7 mouse cellular contexts compared by ENCODE assay signal in the genomic region with DNA sequence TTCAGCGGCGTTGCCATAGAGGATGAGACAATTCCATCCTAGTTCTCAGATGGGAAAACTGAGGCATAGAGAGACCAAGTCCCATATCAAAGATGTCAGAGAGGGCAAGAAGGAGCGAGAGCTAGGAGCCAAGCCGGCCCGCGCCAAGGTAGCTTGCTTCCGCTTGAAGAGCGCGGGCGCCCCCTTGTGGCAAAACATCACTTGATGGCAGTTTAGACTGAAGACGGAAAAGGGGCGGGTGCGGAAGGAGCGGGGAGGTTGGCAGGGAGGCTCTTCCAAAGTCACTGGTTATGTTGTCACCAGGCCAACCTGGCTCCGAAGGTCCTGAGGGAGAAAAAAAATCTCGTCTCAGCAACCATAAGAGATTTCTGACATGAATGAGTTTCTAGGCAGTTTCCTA. TPM values are rescaled to one million over a fixed set of nuclear protein-coding genes. Genes with fewer than 3 reads are reported as not detected.
DNase-seq lines count a peak whose midpoint lies in the region; ATAC-seq and TF ChIP-seq lines count a peak whose summit lies in the region.

No protein-coding gene starts in this region.

- CTCF ChIA-PET in Patski (lab: Charles Lee), result interaction anchor here (1.0 kb wide), 2 partner anchors 14 to 351 kb away, joined by 4 to 5 read pairs; no protein-coding TSS in a partner anchor

- H3K4me3 ChIP-seq in forebrain, postnatal 0 days (ENCODE audit: low read depth, low read length), result no peak overlapping the region

- POLR2A ChIA-PET in Patski (lab: Charles Lee), result interaction anchor here (0.6 kb wide), 1 partner anchor 1246 kb away, joined by 3 read pairs; no protein-coding TSS in a partner anchor

- H3K36me3 ChIP-seq in forebrain, postnatal 0 days (ENCODE audit: insufficient read depth), result no peaks in the 10 kb centered on the region

- TF ChIP-seq CTCF in Patski (IDR thresholded peaks at IDR 0.05), result peak; percentile 98
- peak; percentile 97 for TF ChIP-seq CTCF in forebrain, postnatal 0 days (IDR thresholded peaks at IDR 0.05; ENCODE audit: low read depth)

- in situ Hi-C loops in Patski (cut with MboI; ENCODE audit: low pct_unique_long_range_greater_than_20kb), result loop anchor here (10.0 kb wide), 1 partner anchor 314 kb away; no protein-coding TSS in a partner anchor

- no peak overlapping the region for H3K9ac ChIP-seq in forebrain, postnatal 0 days

- H3K4me1 ChIP-seq in forebrain, postnatal 0 days (ENCODE audit: insufficient read depth), result no peaks in the 10 kb centered on the region

- H3K27me3 ChIP-seq in Patski, result peaks cover 25% of the 10 kb centered on the region
- H3K27me3 ChIP-seq in forebrain, postnatal 0 days (ENCODE audit: insufficient read depth, low read length), result peaks cover 13% of the 10 kb centered on the region

- no peak overlapping the region for H3K27ac ChIP-seq in forebrain, postnatal 0 days (ENCODE audit: low read depth, low read length)

- 1% methylated on average over 16 of the region's 16 CpGs for WGBS in forebrain, postnatal 0 days

- peak; percentile 92 for ATAC-seq in Patski
- peak; percentile 66 for ATAC-seq in forebrain, postnatal 0 days
- ATAC-seq in hematopoietic stem cell, adult 5-6 weeks (replicated peaks in 1 of 2; ENCODE audit: insufficient read depth in 1 of 2, low FRiP score in 2 of 2, low TSS enrichment in 1 of 2, low read depth in 1 of 2, poor library complexity in 2 of 2, severe bottlenecking in 2 of 2), result peak; percentile 65 to 86
- peak; percentile 93 for ATAC-seq in megakaryocyte progenitor cell, adult 5-6 weeks (replicated peaks; ENCODE audit: poor library complexity)

- DNase-seq in Patski (ENCODE audit: low read depth, low spot score), result peak; percentile 38
- peak; percentile 42 for DNase-seq in cerebellum, adult 11-12 months
- peak; percentile 94 for DNase-seq in forebrain, postnatal 0 days
- peak; percentile 67 for DNase-seq in left cerebral cortex, adult 11 months (ENCODE audit: low spot score)
- DNase-seq in right cerebral cortex, postnatal 36 days (ENCODE audit: low spot score in 2 of 2), result peak; percentile 63 to 76

- no peaks in the 10 kb centered on the region for H3K9me3 ChIP-seq in forebrain, postnatal 0 days (ENCODE audit: low read length)

- peak overlapping the region; percentile 29 for H3K4me2 ChIP-seq in forebrain, postnatal 0 days (ENCODE audit: low read depth)

RNA-seq across cellular contexts. Expression of a gene that starts 27.7 kb away (rescaled TPM):
- 28.1 TPM for polyA plus RNA-seq in Patski (2021)
- total RNA-seq in forebrain, postnatal 0 days (2014; rRNA removed), result 19.1 and 27.2 TPM in 2 replicates
- 9.9 and 15.0 TPM in 2 replicates for polyA plus RNA-seq in forebrain, postnatal 0 days (2015; fragmentation: Nextera tagmentation; extraction: Ambion mirVana)
- 17.3 and 19.5 TPM in 2 replicates for total RNA-seq in hematopoietic stem cell, adult 5-6 weeks (2017)
- total RNA-seq in megakaryocyte progenitor cell, adult 5-6 weeks (2015), result 9.6 and 14.1 TPM in 2 replicates
- 17.6 and 19.1 TPM in 2 replicates for total RNA-seq in megakaryocyte progenitor cell, adult 5-6 weeks (2017)

Comparison
In these comparisons a context has a peak if more than half of its experiments do, and no peak if none do; other contexts are left out.
1. DNase-seq: peak in every context shown above with its lines; median percentile 94 in forebrain, postnatal 0 days; 70 in right cerebral cortex, postnatal 36 days; 67 in left cerebral cortex, adult 11 months; 42 in cerebellum, adult 11-12 months; 38 in Patski.